Mouse (Mus musculus) Patski (cell line): Measurements from ENCODE around the gene Lysmd1. TPM values are rescaled to one million over a fixed set of nuclear protein-coding genes. Genes with fewer than 3 reads are reported as not detected.
A peak's percentile ranks its signal among the peaks of the same experiment; 100 is the strongest.

ENCODE experiments used
- ATAC-seq: fragments of 100-300 bp; one replicate; pipeline ENCODE4 v1.8.0; 2021
- CTCF ChIA-PET: fragments of 350-600 bp; sonication (Branson Sonifier 250); formaldehyde crosslinking; loops from one replicate; lab custom pipeline; 2022; ENCODE audit warnings: inconsistent platforms; lab: Charles Lee
- POLR2A ChIA-PET: fragments of 350-600 bp; sonication (Branson Sonifier 250); formaldehyde crosslinking; loops from one replicate; lab custom pipeline; 2022; ENCODE audit warnings: antibody characterized with exemption, inconsistent platforms; lab: Charles Lee
- DNase-seq: peaks from one replicate; pipeline ENCODE4 v3.0.0-alpha.2; 2011; ENCODE audit warnings: low read depth, low spot score
- H3K27me3 ChIP-seq: fragments of 371-371 bp; one replicate; pipeline ENCODE4 v1.5.1; 2021
- CTCF ChIP-seq: fragments of 100-300 bp; IDR thresholded peaks from one replicate; pipeline ENCODE4 v1.5.1; 2021
- in situ Hi-C: fragments of 300-500 bp; cut with MboI; formaldehyde crosslinking; loops from 3 replicates; pipeline ENCODE4 v1.11.1; 2018; ENCODE audit warnings: low pct_unique_long_range_greater_than_20kb, mixed read lengths
- polyA plus RNA-seq: library from polyadenylated mRNA; unstranded; gene quantifications from one replicate; pipeline ENCODE4 v1.2.3, GENCODE M21; 2021

Lysmd1 gene
- polyA plus RNA-seq, 1 experiment from 2014 or later: 16.6 TPM

GRCm38 (mm10) chr3:95153874-95154273 lies 20.0 kb downstream of the Lysmd1 start:
- no peak for ATAC-seq
- POLR2A ChIA-PET: interaction anchor here (0.7 kb wide), 1 partner anchor 676 kb away, joined by 5 read pairs; no protein-coding TSS in a partner anchor
- H3K27me3 ChIP-seq: no peaks in the 10 kb centered on the region
- in situ Hi-C loops: no loop called here
- no peak for DNase-seq
- CTCF ChIA-PET: interaction anchor here (1.3 to 2.0 kb wide), 3 partner anchors 23 to 47 kb away, joined by 3 to 13 read pairs (median 4); no protein-coding TSS in a partner anchor
- no peak for TF ChIP-seq CTCF

- POLR2A ChIA-PET: interaction anchor here (0.8 to 1.2 kb wide), 4 partner anchors 13 to 60 kb away, joined by 3 to 4 read pairs (median 3); no protein-coding TSS in a partner anchor
- no peak for ATAC-seq
- in situ Hi-C loops: no loop called here
These were observed 25.7 kb downstream of the Lysmd1 start for GRCm38 (mm10) chr3:95159511-95159986.

GRCm38 (mm10) chr3:95159987-95160963 lies 26.4 kb downstream of the Lysmd1 start, which contains the start of gene Sema6c:
Gene Sema6c, plus strand, starts transcription at chr3:95160457.
- peak; percentile 75 for DNase-seq
- peak; percentile 98 for ATAC-seq
- in situ Hi-C loops: no loop called here
- H3K27me3 ChIP-seq: no peaks in the 10 kb centered on the region
- ChIA-PET CTCF (interaction anchor here (0.7 to 1.9 kb wide), 8 partner anchors 10 to 104 kb away, joined by 3 to 4 read pairs (median 4); no protein-coding TSS in a partner anchor), POLR2A (interaction anchor here (0.6 to 1.2 kb wide), 6 partner anchors 14 to 59 kb away, joined by 3 to 4 read pairs (median 3); no protein-coding TSS in a partner anchor)
- no peak for TF ChIP-seq CTCF

More at GRCm38 (mm10) chr3:95159511-95159986, 25.7 kb downstream of the Lysmd1 start:
- CTCF ChIA-PET: interaction anchor here (0.6 to 1.9 kb wide), 6 partner anchors 11 to 115 kb away, joined by 3 to 4 read pairs (median 4); no protein-coding TSS in a partner anchor
- no peak for DNase-seq
- no peaks in the 10 kb centered on the region for H3K27me3 ChIP-seq
- TF ChIP-seq CTCF: no peak

GRCm38 (mm10) chr3:95161041-95161551 lies 27.2 kb downstream of the Lysmd1 start:
- no peaks in the 10 kb centered on the region for H3K27me3 ChIP-seq
- no peak for DNase-seq
- ChIA-PET POLR2A (interaction anchor here (0.6 to 0.8 kb wide), 2 partner anchors 13 to 45 kb away, joined by 3 to 4 read pairs; no protein-coding TSS in a partner anchor), CTCF (interaction anchor here (1.1 to 1.6 kb wide), 3 partner anchors 12 to 103 kb away, joined by 3 to 4 read pairs (median 4); no protein-coding TSS in a partner anchor)
- in situ Hi-C loops: no loop called here
- ATAC-seq: no peak
- no peak for TF ChIP-seq CTCF

DNA sequence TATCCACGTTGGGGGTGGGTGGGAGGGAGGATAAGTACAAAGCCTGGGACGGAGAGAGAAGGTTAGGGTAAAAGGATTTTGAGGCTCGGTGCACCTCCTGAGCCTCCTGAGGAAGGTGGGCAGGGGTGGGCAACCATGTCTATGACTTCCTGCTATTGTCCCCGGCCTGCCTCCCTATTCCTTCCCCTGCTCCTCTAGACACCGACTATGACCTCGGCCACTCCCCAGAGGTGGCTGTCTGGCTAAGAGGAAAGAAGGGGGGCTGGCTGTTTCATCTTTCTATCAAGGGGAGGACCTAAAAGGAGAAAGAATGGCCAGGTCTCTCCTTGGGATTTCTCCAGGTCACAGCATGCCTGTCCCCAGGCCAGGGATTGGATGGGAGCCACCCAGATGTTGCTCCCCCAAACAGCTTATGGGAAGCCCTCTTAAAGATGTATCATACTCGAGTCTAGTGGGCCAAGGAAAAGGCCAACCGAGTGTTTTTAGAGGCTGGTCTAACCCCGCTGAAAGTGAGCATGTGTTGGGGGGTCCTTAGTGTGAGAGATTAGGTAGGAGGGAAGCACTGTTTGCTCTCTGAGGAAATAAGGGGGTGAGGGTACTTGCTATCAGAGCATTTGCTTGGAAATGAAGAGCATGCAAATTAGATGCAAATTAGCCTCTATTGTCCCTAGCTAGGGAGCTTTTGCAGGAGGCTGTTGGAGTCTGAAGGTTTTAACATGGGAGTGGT lies 27.9 kb downstream of the Lysmd1 start:
- CTCF ChIA-PET: interaction anchor here (1.8 kb wide), 1 partner anchor 10 kb away, joined by 5 read pairs; no protein-coding TSS in a partner anchor
- no peak for ATAC-seq
- H3K27me3 ChIP-seq: no peaks in the 10 kb centered on the region
- in situ Hi-C loops: no loop called here
- TF ChIP-seq CTCF: no peak
- DNase-seq: no peak
- POLR2A ChIA-PET: interaction anchor here (0.9 kb wide), 1 partner anchor 19 kb away, joined by 3 read pairs; no protein-coding TSS in a partner anchor

GRCm38 (mm10) chr3:95162345-95162628 lies 28.4 kb downstream of the Lysmd1 start:
- in situ Hi-C loops: no loop called here
- ATAC-seq: no peak
- no peak for TF ChIP-seq CTCF
- DNase-seq: no peak
- CTCF ChIA-PET: interaction anchor here (0.6 to 1.8 kb wide), 4 partner anchors 10 to 54 kb away, joined by 3 to 5 read pairs (median 4); partner anchors contain the start of gene Tnfaip8l2
- no peaks in the 10 kb centered on the region for H3K27me3 ChIP-seq
- POLR2A ChIA-PET: interaction anchor here (0.9 kb wide), 1 partner anchor 19 kb away, joined by 3 read pairs; no protein-coding TSS in a partner anchor

- ChIA-PET CTCF (interaction anchor here (0.8 to 1.8 kb wide), 6 partner anchors 8 to 53 kb away, joined by 3 to 5 read pairs (median 4); partner anchors contain the start of gene Tnfaip8l2), POLR2A (no interaction called here)
- H3K27me3 ChIP-seq: no peaks in the 10 kb centered on the region
- DNase-seq: no peak
- TF ChIP-seq CTCF: no peak
- in situ Hi-C loops: no loop called here
- ATAC-seq: no peak
These were observed 29.7 kb downstream of the Lysmd1 start for GRCm38 (mm10) chr3:95163419-95164255.

DNA sequence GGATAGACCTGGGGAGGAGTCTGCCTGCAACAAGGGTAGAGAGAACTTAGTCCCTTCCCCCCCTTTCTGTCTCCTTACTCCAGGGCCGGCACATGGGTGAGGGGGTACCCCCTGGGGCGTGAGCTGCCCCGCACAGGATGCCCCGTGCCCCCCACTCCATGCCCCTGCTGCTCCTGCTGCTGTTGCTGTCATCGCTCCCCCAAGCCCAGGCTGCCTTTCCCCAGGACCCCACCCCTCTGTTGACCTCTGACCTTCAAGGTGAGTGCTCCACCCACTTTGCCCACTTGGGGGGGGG lies 30.3 kb downstream of the Lysmd1 start:
- POLR2A ChIA-PET: interaction anchor here (0.6 to 0.8 kb wide), 2 partner anchors 53 to 60 kb away, joined by 3 read pairs; no protein-coding TSS in a partner anchor
- in situ Hi-C loops: no loop called here

GRCm38 (mm10) chr3:95164840-95165239 lies 31.0 kb downstream of the Lysmd1 start:
- in situ Hi-C loops: no loop called here
- no peak for ATAC-seq
- ChIA-PET POLR2A (interaction anchor here (0.6 to 0.8 kb wide), 2 partner anchors 52 to 60 kb away, joined by 3 read pairs; no protein-coding TSS in a partner anchor), CTCF (interaction anchor here (1.1 to 1.3 kb wide), 4 partner anchors 10 to 49 kb away, joined by 3 to 4 read pairs (median 4); no protein-coding TSS in a partner anchor)
- no peak for DNase-seq
- H3K27me3 ChIP-seq: no peaks in the 10 kb centered on the region
- no peak for TF ChIP-seq CTCF

More for the DNA sequence above, 30.3 kb downstream of the Lysmd1 start:
- TF ChIP-seq CTCF: no peak
- CTCF ChIA-PET: interaction anchor here (1.2 to 1.8 kb wide), 3 partner anchors 10 to 22 kb away, joined by 3 to 4 read pairs (median 4); partner anchors contain the start of gene Tnfaip8l2
- ATAC-seq (no peak), DNase-seq (no peak)
- H3K27me3 ChIP-seq: no peaks in the 10 kb centered on the region
